Mouse (Mus musculus) limb, embryonic 13.5 days (tissue): ENCODE data around the gene Rassf2. TPM values are rescaled to one million over a fixed set of nuclear protein-coding genes. Genes with fewer than 3 reads are reported as not detected.
A peak's percentile ranks its signal among the peaks of the same experiment; 100 is the strongest.

ENCODE experiments used
- ATAC-seq: fragments of 200-750 bp; cut with Nextera tagmentation; 2 replicates; pipeline ENCODE4 v1.8.0; 2017; ENCODE audit warnings: low read depth, moderate number of reproducible peaks, moderate TSS enrichment; ENCODE audit not compliant: low FRiP score
- H3K27ac ChIP-seq: fragments of 300-500 bp; sonication (generic); 2 replicates; pipeline ENCODE4 v1.5.1; 2015; ENCODE audit warnings: inconsistent platforms, mild to moderate bottlenecking, moderate library complexity
- H3K27me3 ChIP-seq: fragments of 300-500 bp; sonication (generic); 2 replicates; pipeline ENCODE4 v1.6.1; 2015; ENCODE audit warnings: mild to moderate bottlenecking, inconsistent platforms
- H3K36me3 ChIP-seq: fragments of 300-500 bp; sonication (generic); 2 replicates; pipeline ENCODE4 v1.6.1; 2015; ENCODE audit warnings: inconsistent platforms, mild to moderate bottlenecking, moderate library complexity
- H3K4me1 ChIP-seq: fragments of 300-500 bp; sonication (generic); 2 replicates; pipeline ENCODE4 v1.6.1; 2015; ENCODE audit warnings: inconsistent platforms
- H3K4me2 ChIP-seq: fragments of 300-500 bp; sonication (generic); replicated peaks from 2 replicates; pipeline ENCODE4 v1.6.1; 2015; ENCODE audit warnings: inconsistent platforms, mild to moderate bottlenecking, moderate library complexity
- H3K4me3 ChIP-seq: fragments of 300-500 bp; sonication (generic); 2 replicates; pipeline ENCODE4 v1.5.1; 2015; ENCODE audit warnings: moderate library complexity, mild to moderate bottlenecking, inconsistent platforms
- H3K9ac ChIP-seq: fragments of 300-500 bp; sonication (generic); 2 replicates; pipeline ENCODE4 v1.6.1; 2015; ENCODE audit warnings: mild to moderate bottlenecking, inconsistent platforms
- H3K9me3 ChIP-seq: fragments of 300-500 bp; sonication (generic); 2 replicates; pipeline ENCODE4 v1.6.1; 2016; ENCODE audit warnings: inconsistent platforms
- WGBS: fragments of 180-500 bp; shearing (Covaris S2); methylation state at CpG from one replicate; pipeline ENCODE4 v1.1.7; 2015; 5-methylcytosine and 5-hydroxymethylcytosine counted together
- polyA plus RNA-seq: library from polyadenylated mRNA; unstranded; fragments of >200 nt; fragmentation: Nextera tagmentation; extraction: Ambion mirVana; gene quantifications from 2 replicates; pipeline ENCODE4 v1.2.1, GENCODE M21; 2015

The Rassf2 gene
- 7.0 and 9.5 TPM in 2 replicates for polyA plus RNA-seq

GRCm38 (mm10) chr2:132029646-132030417, at the start of gene Rassf2:
TSS of gene Rassf2 (minus strand) at chr2:132030258.
- 0% methylated on average over 39 of the region's 48 CpGs for WGBS
- peak; percentile 89 for ATAC-seq
- Histone ChIP-seq H3K36me3 (no peaks in the 10 kb centered on the region), H3K4me1 (peaks cover 23% of the 10 kb centered on the region), H3K4me3 (peak within 1 kb of the TSS; percentile 60), H3K27ac (peak within 1 kb of the TSS; percentile 77), H3K4me2 (peak within 1 kb of the TSS; percentile 92), H3K9ac (peak within 1 kb of the TSS; percentile 71), H3K9me3 (no peaks in the 10 kb centered on the region), H3K27me3 (peaks cover 58% of the 10 kb centered on the region)

- H3K36me3 ChIP-seq = peaks cover 34% of the 10 kb centered on the region
- H3K9ac ChIP-seq = no peak overlapping the region
- H3K4me1 ChIP-seq = peaks cover 25% of the 10 kb centered on the region
- WGBS = 56% methylated on average over 5 of the region's 5 CpGs
- no peak overlapping the region for H3K4me2 ChIP-seq
- H3K27ac ChIP-seq = peak overlapping the region; percentile 6; the same call in 1 of the 2 replicates
- H3K27me3 ChIP-seq = no peaks in the 10 kb centered on the region
- no peak for ATAC-seq
- no peaks in the 10 kb centered on the region for H3K9me3 ChIP-seq
- H3K4me3 ChIP-seq = no peak overlapping the region
Observed at GRCm38 (mm10) chr2:132079139-132079538, 49.1 kb upstream of the Rassf2 start.

DNA sequence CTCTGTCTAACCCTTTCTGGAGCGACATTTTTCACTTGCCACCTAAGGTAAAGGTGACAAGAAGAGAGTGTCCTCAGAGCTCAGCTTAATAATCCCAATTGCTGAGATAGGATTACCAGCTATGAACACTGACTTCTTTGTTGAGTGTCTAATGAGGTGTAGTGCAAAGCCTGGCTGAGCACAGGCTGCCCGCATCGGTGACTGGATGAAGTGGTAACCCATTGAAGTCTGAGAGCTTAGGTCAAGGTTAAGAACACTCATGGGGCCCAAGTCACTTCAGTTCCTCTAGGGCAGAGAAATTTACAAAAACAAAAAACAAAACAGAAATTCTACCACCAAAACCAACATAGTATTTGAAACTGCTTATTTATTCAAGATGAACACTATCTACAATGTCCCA, 43.0 kb upstream of the Rassf2 start:
- peaks cover 49% of the 10 kb centered on the region for H3K36me3 ChIP-seq
- no peak for ATAC-seq
- H3K9ac ChIP-seq = no peak overlapping the region

GRCm38 (mm10) chr2:132069985-132070735, 40.1 kb upstream of the Rassf2 start:
- Histone ChIP-seq H3K9me3 (no peaks in the 10 kb centered on the region), H3K4me2 (no peak overlapping the region), H3K36me3 (peaks cover 43% of the 10 kb centered on the region), H3K4me1 (peaks cover 4% of the 10 kb centered on the region; the same call in 1 of the 2 replicates), H3K4me3 (no peak overlapping the region), H3K27ac (no peak overlapping the region), H3K9ac (no peak overlapping the region), H3K27me3 (no peaks in the 10 kb centered on the region)
- WGBS = 72% methylated on average over 10 of the region's 10 CpGs
- ATAC-seq = no peak

More for the DNA sequence above, 43.0 kb upstream of the Rassf2 start:
- H3K27me3 ChIP-seq = no peaks in the 10 kb centered on the region
- no peaks in the 10 kb centered on the region for H3K9me3 ChIP-seq
- H3K4me2 ChIP-seq = no peak overlapping the region
- H3K4me3 ChIP-seq = no peak overlapping the region
- no peak overlapping the region for H3K27ac ChIP-seq
- 86% methylated on average over 3 of the region's 3 CpGs for WGBS
- peaks cover 6% of the 10 kb centered on the region for H3K4me1 ChIP-seq

DNA sequence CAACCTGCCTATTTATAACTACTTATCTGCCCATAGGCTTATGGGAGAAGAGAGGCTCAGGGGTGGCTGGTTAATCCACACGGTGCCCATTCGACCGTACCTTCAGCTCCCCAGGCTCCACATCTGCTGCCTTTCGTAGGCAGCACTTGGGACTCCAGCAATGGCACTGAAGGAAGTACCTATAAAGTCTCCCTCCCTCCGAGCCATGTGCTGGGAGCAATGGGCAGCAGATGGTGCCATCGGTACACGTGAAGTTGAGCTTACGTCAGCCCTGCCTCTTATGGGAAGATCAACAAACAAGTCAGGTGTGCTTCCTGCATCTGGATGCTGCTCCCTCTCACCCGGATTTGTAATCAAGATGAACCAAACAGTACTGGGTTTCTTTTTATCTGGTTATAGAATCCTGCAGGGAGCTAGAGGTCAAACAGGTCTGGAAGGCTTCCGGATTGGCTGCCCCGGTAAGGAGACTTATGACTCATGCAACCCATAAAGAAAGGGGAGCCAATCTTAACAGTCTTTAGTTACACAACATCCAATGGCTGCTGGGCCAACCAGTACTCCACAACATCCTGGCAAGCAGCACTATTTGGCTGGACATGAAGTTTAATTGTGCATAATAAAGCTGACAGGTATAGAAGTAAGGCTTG, 34.2 kb upstream of the Rassf2 start:
- Histone ChIP-seq H3K4me2 (no peak overlapping the region), H3K27ac (no peak overlapping the region), H3K4me1 (0 out of 2 replicates have a peak, but pooled peaks cover 4% of the 10 kb centered on the region), H3K4me3 (no peak overlapping the region), H3K9ac (no peak overlapping the region), H3K27me3 (no peaks in the 10 kb centered on the region), H3K9me3 (no peaks in the 10 kb centered on the region), H3K36me3 (peaks cover 46% of the 10 kb centered on the region)
- ATAC-seq = no peak
- WGBS = 57% methylated on average over 11 of the region's 11 CpGs

- Histone ChIP-seq H3K27me3 (no peaks in the 10 kb centered on the region), H3K27ac (no peak overlapping the region), H3K4me2 (no peak overlapping the region), H3K36me3 (peaks cover 51% of the 10 kb centered on the region), H3K9ac (no peak overlapping the region), H3K9me3 (no peaks in the 10 kb centered on the region), H3K4me1 (0 out of 2 replicates have a peak, but pooled peaks cover 4% of the 10 kb centered on the region), H3K4me3 (no peak overlapping the region)
- WGBS = 85% methylated on average over 3 of the region's 3 CpGs
- no peak for ATAC-seq
Observed at GRCm38 (mm10) chr2:132063776-132064175, 33.7 kb upstream of the Rassf2 start.

DNA sequence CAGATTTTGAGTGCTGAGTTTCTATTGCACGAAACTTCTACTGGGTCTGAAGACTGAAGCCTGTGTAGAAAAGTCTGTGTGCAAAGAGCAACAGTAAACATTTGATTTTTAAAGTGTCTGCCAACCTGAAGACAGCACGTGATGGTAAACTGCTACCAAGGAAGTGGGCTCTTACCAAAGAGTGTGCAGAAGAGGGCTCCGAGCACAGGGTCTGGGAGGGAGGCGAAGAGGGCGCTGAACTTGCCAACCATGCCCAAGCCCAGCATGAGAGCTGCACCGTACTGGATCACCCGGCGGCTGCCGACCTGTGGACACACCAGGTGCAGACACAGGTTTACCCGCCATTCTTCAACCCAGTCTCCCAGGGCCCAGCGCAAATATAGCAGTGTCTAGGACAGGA, 31.8 kb upstream of the Rassf2 start:
- ATAC-seq = no peak
- H3K36me3 ChIP-seq = peaks cover 67% of the 10 kb centered on the region
- 96% methylated on average over 11 of the region's 11 CpGs for WGBS

DNA sequence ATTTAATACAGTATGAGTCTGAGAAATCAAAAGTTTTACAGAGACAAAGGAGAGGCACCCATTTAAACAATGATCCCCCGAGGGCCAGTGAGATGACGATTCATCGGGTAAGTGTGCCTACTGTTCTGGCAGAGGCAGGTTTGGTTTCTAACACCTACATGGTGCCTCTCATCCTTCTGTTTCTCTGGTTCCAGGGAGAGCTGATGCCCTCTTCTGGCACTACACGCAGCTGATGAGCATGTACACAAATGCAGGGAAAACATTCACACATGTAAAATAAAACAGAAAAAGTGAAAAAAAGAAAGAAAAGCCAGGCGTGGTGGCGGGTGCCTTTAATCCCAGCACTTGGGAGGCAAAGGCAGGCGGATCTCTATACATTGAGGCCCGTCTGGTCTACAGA, 29.9 kb upstream of the Rassf2 start:
- H3K9ac ChIP-seq = no peak overlapping the region
- no peak overlapping the region for H3K4me3 ChIP-seq
- no peak overlapping the region for H3K27ac ChIP-seq
- WGBS = 86% methylated on average over 8 of the region's 8 CpGs
- H3K4me1 ChIP-seq = 0 out of 2 replicates have a peak, but pooled peaks cover 4% of the 10 kb centered on the region
- H3K36me3 ChIP-seq = peaks cover 75% of the 10 kb centered on the region
- ATAC-seq = no peak
- no peak overlapping the region for H3K4me2 ChIP-seq
- no peaks in the 10 kb centered on the region for H3K27me3 ChIP-seq
- H3K9me3 ChIP-seq = no peaks in the 10 kb centered on the region

More for the DNA sequence above, 31.8 kb upstream of the Rassf2 start:
- H3K27me3 ChIP-seq = no peaks in the 10 kb centered on the region
- 0 out of 2 replicates have a peak, but pooled peaks cover 4% of the 10 kb centered on the region for H3K4me1 ChIP-seq
- no peak overlapping the region for H3K4me3 ChIP-seq
- H3K27ac ChIP-seq = no peak overlapping the region
- H3K9me3 ChIP-seq = no peaks in the 10 kb centered on the region
- H3K9ac ChIP-seq = no peak overlapping the region
- no peak overlapping the region for H3K4me2 ChIP-seq

DNA sequence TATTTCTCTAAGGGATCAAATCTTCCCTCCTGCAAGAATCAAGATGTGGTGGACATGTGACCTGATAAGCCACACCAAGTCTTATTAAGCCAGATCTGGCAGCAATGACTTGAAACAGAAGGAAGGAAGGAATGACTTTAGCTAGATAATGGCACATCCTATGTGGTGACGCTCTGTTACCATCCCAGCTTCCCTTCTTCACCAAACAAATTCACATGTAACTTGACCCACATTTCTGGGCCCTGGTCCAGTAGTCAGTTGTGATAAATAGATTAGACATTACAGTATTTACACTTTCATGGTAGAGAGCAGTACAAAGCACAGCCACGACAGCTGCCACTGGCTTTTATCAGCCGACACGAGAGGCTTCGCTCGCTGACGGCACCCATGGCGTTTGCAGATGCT, 25.3 kb upstream of the Rassf2 start:
- Histone ChIP-seq H3K4me1 (no peaks in the 10 kb centered on the region), H3K4me2 (no peak overlapping the region), H3K27me3 (no peaks in the 10 kb centered on the region), H3K36me3 (peaks cover 55% of the 10 kb centered on the region), H3K9me3 (no peaks in the 10 kb centered on the region), H3K4me3 (no peak overlapping the region), H3K27ac (no peak overlapping the region), H3K9ac (no peak overlapping the region)
- ATAC-seq = no peak
- 76% methylated on average over 8 of the region's 8 CpGs for WGBS

GRCm38 (mm10) chr2:132053824-132054223, 23.8 kb upstream of the Rassf2 start:
- H3K27me3 ChIP-seq = no peaks in the 10 kb centered on the region
- H3K4me1 ChIP-seq = no peaks in the 10 kb centered on the region
- H3K27ac ChIP-seq = no peak overlapping the region
- peaks cover 45% of the 10 kb centered on the region for H3K36me3 ChIP-seq
- 80% methylated on average over 4 of the region's 4 CpGs for whole genome bisulfite sequencing
- H3K4me2 ChIP-seq = no peak overlapping the region
- no peak overlapping the region for H3K4me3 ChIP-seq
- ATAC-seq = no peak
- no peak overlapping the region for H3K9ac ChIP-seq
- H3K9me3 ChIP-seq = no peaks in the 10 kb centered on the region

DNA sequence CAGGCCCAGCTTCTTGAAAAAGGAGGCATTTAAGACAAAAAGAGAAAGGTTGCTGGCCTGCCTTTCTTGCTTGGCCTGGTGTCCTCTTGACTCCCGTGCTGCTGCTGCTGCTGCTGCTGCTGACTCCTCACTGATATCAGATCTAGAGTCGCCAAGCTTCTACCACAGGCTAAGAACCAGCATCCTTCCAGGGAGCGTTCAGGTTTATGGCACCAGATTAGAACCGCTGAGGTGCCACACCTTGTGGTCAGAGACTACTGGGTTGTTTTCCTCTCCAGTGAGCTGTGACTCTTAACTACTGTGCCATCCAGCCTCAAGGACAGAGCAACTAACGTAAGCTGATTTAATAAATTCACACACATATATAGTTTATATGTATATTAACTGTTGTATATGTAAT, 21.7 kb upstream of the Rassf2 start:
- Histone ChIP-seq H3K36me3 (peaks cover 27% of the 10 kb centered on the region), H3K4me2 (no peak overlapping the region), H3K4me3 (no peak overlapping the region), H3K9me3 (no peaks in the 10 kb centered on the region), H3K9ac (no peak overlapping the region), H3K27me3 (no peaks in the 10 kb centered on the region), H3K27ac (no peak overlapping the region), H3K4me1 (no peaks in the 10 kb centered on the region)
- WGBS = 51% methylated on average over 5 of the region's 5 CpGs
- ATAC-seq = no peak

- 11% methylated on average over 3 of the region's 3 CpGs for WGBS
- no peaks in the 10 kb centered on the region for H3K9me3 ChIP-seq
- no peak overlapping the region for H3K9ac ChIP-seq
- H3K4me2 ChIP-seq = no peak overlapping the region
- ATAC-seq = no peak
- H3K4me1 ChIP-seq = no peaks in the 10 kb centered on the region
- H3K27me3 ChIP-seq = no peaks in the 10 kb centered on the region
- H3K4me3 ChIP-seq = no peak overlapping the region
- H3K27ac ChIP-seq = no peak overlapping the region
- H3K36me3 ChIP-seq = peaks cover 8% of the 10 kb centered on the region
Observed at GRCm38 (mm10) chr2:132049921-132050320, 19.9 kb upstream of the Rassf2 start.
